Mouse (Mus musculus) olfactory bulb, adult 2 months (tissue): ENCODE data around the gene Relch. TPM values are rescaled to one million over a fixed set of nuclear protein-coding genes. Genes with fewer than 3 reads are reported as not detected.

Experiments
- H3K27ac ChIP-seq: fragments of 200-500 bp; 2 replicates; pipeline ENCODE4 v1.5.1; 2012; ENCODE audit warnings: low read depth, low read length; ENCODE audit not compliant: insufficient read depth
- H3K4me1 ChIP-seq: fragments of 200-500 bp; 2 replicates; pipeline ENCODE4 v1.6.1; 2012; ENCODE audit warnings: low read length; ENCODE audit not compliant: control insufficient read depth, insufficient read depth
- H3K4me3 ChIP-seq: fragments of 200-500 bp; 2 replicates; pipeline ENCODE4 v1.5.1; 2012; ENCODE audit warnings: mild to moderate bottlenecking, low read depth, low read length, moderate library complexity; ENCODE audit not compliant: insufficient read depth
- CTCF ChIP-seq: fragments of 200-500 bp; IDR thresholded peaks from 2 replicates; pipeline ENCODE4 v1.5.1; 2012; ENCODE audit warnings: low read depth, mild to moderate bottlenecking, low read length, moderate library complexity; ENCODE audit not compliant: insufficient read depth
- POLR2A ChIP-seq: fragments of 200-500 bp; IDR thresholded peaks from 2 replicates; pipeline ENCODE4 v1.6.1; 2012; ENCODE audit warnings: mild to moderate bottlenecking, low read depth, low read length, moderate library complexity; ENCODE audit not compliant: insufficient read depth
- WGBS: fragments of 180-500 bp; shearing (Covaris S2); methylation state at CpG from one replicate; pipeline ENCODE4 v1.1.7; 2018; 5-methylcytosine and 5-hydroxymethylcytosine counted together
- polyA plus RNA-seq: library from polyadenylated mRNA; stranded (reverse); fragments of >200 nt; gene quantifications from 2 replicates; pipeline ENCODE4 v1.2.4, GENCODE M21; 2012; ENCODE audit warnings: low replicate concordance; ENCODE audit not compliant: missing spikeins, insufficient read depth, insufficient read length

Gene Relch
- polyA plus RNA-seq, 1 experiment: not detected

DNA sequence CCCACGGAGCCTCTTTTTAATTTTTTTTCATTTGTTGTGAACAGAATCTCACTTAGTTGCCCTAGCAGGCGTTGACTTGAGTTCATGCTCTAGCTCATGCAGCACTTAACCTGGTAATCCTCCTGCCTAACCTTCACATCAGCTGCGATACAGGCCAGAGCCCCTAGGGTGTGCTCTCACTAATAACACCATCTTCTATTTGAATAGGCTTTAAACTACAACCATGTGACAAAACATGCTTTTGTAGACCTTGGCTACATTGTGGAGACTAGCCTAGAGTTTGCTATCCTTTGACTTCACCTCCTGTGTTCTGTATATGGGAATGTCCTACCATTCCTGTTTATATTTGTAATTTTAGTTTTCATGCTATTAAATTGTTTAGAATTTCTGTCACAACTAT, 71.7 kb downstream of the Relch start:
- 83% methylated on average over 3 of the region's 3 CpGs for whole genome bisulfite sequencing
- no peak overlapping the region for H3K4me3 ChIP-seq
- no peaks in the 10 kb centered on the region for H3K4me1 ChIP-seq
- H3K27ac ChIP-seq: no peak overlapping the region
- TF ChIP-seq POLR2A: no peak
- no peak for TF ChIP-seq CTCF

- 79% methylated on average over 6 of the region's 6 CpGs for WGBS
Measured at GRCm38 (mm10) chr1:105738334-105738733, 74.7 kb downstream of the Relch start.

DNA sequence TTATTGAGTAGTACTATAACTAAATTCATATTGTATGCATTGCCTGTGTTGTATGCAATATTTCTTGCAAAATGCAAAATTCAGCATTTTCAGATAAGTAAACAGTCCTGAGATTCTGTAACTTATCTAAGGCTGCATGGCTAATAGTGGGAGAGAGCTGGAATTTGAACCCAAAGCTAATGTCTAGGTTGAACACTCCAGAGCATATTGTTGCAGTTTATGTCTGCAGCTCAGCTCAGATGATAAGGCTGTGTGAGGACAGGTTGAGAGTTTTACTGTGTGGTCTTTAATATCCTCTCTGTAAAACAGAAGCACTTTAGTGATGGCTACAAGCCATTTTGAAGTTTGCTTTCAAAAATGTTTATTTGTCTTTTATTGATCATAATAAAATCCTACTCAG, 75.8 kb downstream of the Relch start:
- H3K27ac ChIP-seq: no peak overlapping the region
- TF ChIP-seq CTCF (no peak), POLR2A (no peak)

More at GRCm38 (mm10) chr1:105738334-105738733, 74.7 kb downstream of the Relch start:
- Histone ChIP-seq H3K4me1 (no peaks in the 10 kb centered on the region), H3K4me3 (no peak overlapping the region), H3K27ac (no peak overlapping the region)
- TF ChIP-seq POLR2A (no peak), CTCF (no peak)

DNA sequence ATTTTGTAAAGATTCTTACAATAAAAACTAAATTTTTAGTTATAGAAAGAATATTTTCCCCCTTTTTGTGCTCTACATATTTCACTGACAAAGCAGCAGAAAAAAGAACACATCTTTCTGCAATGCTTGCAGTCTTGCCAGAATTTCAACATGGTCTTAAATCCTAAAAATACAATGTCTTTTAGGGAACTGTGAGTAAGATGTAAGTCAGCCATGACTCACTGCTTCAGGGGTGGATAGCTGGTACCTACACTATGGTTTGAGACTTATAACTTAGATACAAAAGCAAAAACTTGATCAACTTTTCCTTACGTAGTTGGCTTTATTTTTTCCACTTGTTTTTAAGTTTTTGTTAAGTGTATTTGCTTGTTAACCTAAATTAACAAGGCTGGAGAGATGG, 78.8 kb downstream of the Relch start:
- Histone ChIP-seq H3K4me3 (no peak overlapping the region), H3K4me1 (no peaks in the 10 kb centered on the region), H3K27ac (no peak overlapping the region)
- WGBS: 57% methylated on average over 1 of the region's 1 CpGs
- no peak for TF ChIP-seq CTCF
- TF ChIP-seq POLR2A: no peak

More for the DNA sequence above, 75.8 kb downstream of the Relch start:
- H3K4me1 ChIP-seq: no peaks in the 10 kb centered on the region
- no peak overlapping the region for H3K4me3 ChIP-seq

GRCm38 (mm10) chr1:105746444-105746843, 82.8 kb downstream of the Relch start:
- 92% methylated on average over 1 of the region's 1 CpGs for WGBS
- Histone ChIP-seq H3K4me1 (no peaks in the 10 kb centered on the region), H3K27ac (no peak overlapping the region)

GRCm38 (mm10) chr1:105746858-105747596, 83.4 kb downstream of the Relch start:
- TF ChIP-seq CTCF (no peak), POLR2A (no peak)
- Histone ChIP-seq H3K4me1 (no peaks in the 10 kb centered on the region), H3K27ac (no peak overlapping the region), H3K4me3 (no peak overlapping the region)
- 85% methylated on average over 5 of the region's 5 CpGs for WGBS

More at GRCm38 (mm10) chr1:105746444-105746843, 82.8 kb downstream of the Relch start:
- no peak for TF ChIP-seq POLR2A
- no peak for TF ChIP-seq CTCF
- H3K4me3 ChIP-seq: no peak overlapping the region

- WGBS: 96% methylated on average over 4 of the region's 4 CpGs
- TF ChIP-seq CTCF (no peak), POLR2A (no peak)
- H3K4me3 ChIP-seq: no peak overlapping the region
- H3K27ac ChIP-seq: no peak overlapping the region
- H3K4me1 ChIP-seq: no peaks in the 10 kb centered on the region
Measured at GRCm38 (mm10) chr1:105748091-105748799, 84.6 kb downstream of the Relch start.

GRCm38 (mm10) chr1:105752196-105752595, 88.5 kb downstream of the Relch start:
- 60% methylated on average over 4 of the region's 4 CpGs for WGBS
- Histone ChIP-seq H3K4me1 (no peaks in the 10 kb centered on the region), H3K4me3 (no peak overlapping the region), H3K27ac (no peak overlapping the region)
- TF ChIP-seq CTCF: no peak
- no peak for TF ChIP-seq POLR2A

- no peak for TF ChIP-seq CTCF
- TF ChIP-seq POLR2A: no peak
- 87% methylated on average over 1 of the region's 1 CpGs for WGBS
- Histone ChIP-seq H3K27ac (no peak overlapping the region), H3K4me1 (no peaks in the 10 kb centered on the region), H3K4me3 (no peak overlapping the region)
Measured at GRCm38 (mm10) chr1:105752944-105753343, 89.3 kb downstream of the Relch start.

DNA sequence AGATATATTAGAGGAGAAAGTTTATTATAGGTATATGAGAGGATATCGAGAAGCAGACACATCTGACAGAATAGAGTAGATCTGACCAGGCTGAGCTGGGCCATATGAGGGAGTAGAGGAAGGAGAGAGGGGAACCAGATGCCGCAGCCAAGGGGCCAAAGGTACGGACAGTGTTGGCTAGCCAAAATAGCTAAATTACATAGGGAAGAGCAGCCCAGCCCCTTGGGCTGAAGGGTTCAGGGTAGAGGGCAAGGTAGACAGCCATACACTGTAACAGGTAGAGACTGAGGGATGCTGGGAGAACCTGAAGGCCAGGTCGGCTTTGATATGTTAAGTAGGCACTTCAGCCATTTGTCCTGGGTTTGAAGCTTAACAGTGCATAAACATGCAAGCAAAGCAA, 95.1 kb downstream of the Relch start:
- no peak overlapping the region for H3K27ac ChIP-seq
- no peaks in the 10 kb centered on the region for H3K4me1 ChIP-seq
- 95% methylated on average over 4 of the region's 4 CpGs for WGBS
- H3K4me3 ChIP-seq: no peak overlapping the region
- TF ChIP-seq CTCF (no peak), POLR2A (no peak)
